Mouse (Mus musculus): ENCODE measurements around the gene Med25. TPM values are rescaled to one million over a fixed set of nuclear protein-coding genes. Genes with fewer than 3 reads are reported as not detected.

Med25 gene
- total RNA-seq, 2 experiments from 2014 or later, result 97.2 to 113 TPM

DNA sequence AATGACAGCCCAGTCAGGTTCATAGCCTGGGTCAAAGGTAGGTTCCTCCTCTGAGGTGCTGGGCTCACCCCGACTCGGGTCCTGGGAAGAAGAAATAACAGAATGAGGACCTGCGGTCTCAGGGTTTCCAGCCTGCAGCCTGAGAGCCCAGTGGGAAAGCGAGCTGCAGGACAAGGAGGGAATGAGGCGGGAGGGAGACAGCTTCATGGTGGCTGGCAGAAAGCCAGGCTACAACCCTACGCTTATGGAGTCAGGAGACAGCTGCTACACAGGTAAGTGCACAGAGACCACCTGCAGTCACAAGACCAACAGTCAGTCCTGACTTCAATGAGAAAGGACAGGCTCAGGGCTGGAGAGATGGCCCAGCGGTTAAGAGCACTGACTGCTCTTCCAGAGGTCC is 45.7 kb downstream of the Med25 start:
- DNase-seq, result no peak

DNA sequence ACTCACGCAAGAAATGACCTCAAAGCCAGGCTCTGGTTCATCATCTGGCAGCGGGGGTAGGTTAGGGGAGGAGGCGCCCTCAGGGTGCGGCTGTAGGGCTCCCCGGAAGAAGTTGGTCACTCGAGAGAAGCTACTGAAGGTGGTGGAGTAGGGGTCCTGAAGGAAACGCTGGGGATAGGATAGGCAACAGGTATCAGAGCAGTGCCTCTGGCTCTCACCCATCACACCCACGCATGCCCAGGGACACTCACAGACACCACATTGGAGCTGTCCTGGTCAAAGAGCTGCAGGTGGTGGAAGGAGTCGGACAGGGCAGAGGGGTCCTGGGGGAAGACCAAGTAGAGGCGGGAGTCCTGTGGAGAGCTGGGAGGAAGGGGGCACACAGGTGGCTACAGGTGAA is 47.5 kb downstream of the Med25 start:
- no peak for DNase-seq

- no peak for DNase-seq
These were observed 50.6 kb downstream of the Med25 start for GRCm38 (mm10) chr7:44841825-44842463.

DNA sequence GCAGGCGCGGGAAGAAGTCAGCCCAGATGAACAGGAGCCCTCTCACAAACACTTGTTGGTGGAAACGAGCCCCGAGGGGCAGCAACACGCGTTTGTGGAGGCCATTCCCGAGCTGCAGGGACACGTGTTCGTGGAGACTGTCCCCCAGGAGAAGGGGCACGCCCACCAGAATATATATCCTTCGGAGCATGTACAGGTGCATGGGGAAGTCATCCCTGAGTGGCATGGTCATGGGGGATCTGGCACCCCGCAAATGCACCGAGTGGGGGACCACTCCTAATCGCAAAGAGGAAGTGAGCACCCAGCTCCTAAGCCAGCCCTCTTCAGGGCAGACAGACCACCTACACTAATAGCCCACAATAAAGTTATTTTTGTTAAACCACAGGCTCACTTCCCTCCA is 52.1 kb downstream of the Med25 start:
- DNase-seq, result no peak

GRCm38 (mm10) chr7:44839491-44840191 is 52.9 kb downstream of the Med25 start:
- peak; percentile 54 to 57 for DNase-seq

DNA sequence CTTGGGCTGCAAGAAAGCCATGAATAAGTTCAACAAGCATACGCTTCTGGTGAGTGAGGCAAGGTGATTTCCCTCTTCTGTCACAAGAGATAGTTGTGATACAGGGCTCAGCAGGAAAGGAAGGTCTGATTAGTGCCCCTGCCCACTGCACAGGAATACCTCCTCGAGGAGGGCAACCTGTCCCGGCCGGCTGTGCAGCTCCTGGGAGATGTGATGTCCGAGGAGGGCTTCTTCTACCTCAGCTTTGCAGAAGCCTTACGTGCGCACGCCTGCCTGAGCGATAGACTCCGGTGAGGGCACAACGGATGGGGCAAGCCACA is 53.4 kb downstream of the Med25 start:
- no peak for DNase-seq

- no peak for DNase-seq
These were observed 54.4 kb downstream of the Med25 start for GRCm38 (mm10) chr7:44838073-44838472.

DNA sequence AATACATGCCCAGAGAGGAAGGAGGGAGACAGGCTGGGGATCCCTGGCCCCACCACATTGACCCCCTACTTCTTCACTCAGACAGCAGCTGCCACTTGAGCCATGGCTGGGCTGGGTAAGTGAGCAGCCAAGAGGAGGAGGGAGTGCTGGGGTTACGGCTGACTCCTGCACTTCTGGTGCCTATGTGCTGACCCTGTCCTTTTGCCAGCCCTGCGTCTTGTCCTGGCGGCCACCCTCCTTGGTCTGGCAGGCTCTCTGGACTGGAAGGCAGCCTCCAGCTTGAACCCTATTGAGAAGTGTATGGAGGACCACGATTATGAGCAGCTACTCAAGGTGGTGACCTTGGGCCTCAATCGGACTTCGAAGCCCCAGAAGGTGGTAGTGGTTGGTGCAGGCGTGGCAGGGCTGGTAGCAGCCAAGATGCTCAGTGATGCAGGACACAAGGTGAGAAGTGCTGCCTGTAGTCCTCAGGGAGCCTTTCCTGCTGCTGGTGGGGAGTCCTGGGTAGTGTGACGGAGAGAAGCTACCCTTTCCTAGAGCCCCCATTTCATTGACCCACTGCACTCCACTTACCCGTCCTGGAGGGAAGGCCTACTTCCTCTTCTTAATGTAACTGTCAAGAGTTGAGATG is 56.0 kb downstream of the Med25 start:
- no peak for DNase-seq

DNA sequence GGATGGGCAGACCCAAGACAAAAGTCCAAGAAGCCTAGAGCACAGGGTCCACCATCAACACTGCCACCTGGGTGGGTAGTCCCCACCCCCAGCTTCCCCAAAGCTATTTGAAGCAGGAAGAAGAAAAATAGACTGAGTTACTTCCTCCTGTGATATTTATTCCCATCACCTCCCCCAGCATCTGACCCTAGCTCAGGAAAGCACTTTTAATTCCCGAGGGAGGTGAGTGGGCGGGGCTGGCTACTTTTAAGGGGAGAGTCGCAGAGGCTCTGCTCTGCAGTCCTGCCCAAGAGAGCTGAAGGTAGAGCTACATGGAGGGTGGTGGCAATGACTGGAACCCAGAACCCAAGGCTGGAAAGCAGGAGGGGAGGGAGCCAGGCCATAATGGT is 56.5 kb downstream of the Med25 start:
- no peak for DNase-seq

GRCm38 (mm10) chr7:44835373-44836015 is 57.0 kb downstream of the Med25 start:
- no peak for DNase-seq

DNA sequence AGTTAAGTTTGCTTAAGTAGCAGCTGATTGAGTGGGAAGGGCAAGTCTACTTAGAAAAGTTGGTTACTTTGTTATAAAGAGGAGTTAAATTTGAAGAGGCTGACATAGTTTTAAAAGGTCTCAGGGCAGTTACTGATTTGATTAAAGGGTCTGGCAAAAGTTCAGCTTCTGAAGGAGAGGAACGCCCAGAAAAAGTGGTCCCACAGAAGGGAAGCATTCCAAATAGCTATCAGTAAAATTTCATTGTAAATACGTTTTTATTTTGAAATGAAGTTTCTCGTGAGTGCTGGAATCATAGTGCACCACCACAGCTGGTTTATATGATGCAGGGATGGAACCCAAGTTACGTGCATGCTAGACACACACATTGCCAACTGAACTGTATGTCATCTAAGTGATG is 59.7 kb downstream of the Med25 start:
- no peak for DNase-seq

- no peak for DNase-seq
These were observed 63.8 kb downstream of the Med25 start for GRCm38 (mm10) chr7:44828706-44829105.

- no peak for DNase-seq
These were observed 65.7 kb downstream of the Med25 start for GRCm38 (mm10) chr7:44826771-44827170.

Small RNA genes within 50 kb of the gene (microRNA-seq; reads per million reads assigned to microRNA genes)
- 0 reads per million in 2 experiments for gene Mir707

Other genes starting within 250 kb of the Med25 start
- gene Myh14, start 221.9 kb downstream of the Med25 start, total RNA-seq (2021), result 10 to 100 TPM; 27.7 to 28.1 TPM
- not detected for gene Izumo2, start 184.0 kb downstream of the Med25 start, total RNA-seq (2021)
- gene Vrk3, start 144.3 kb downstream of the Med25 start, total RNA-seq (2021), result 10 to 100 TPM; 31.8 to 34.8 TPM
- gene Zfp473, start 141.7 kb downstream of the Med25 start, total RNA-seq (2021), result under 1 TPM; 0.22 to 0.38 TPM
- 10 to 100 TPM; 29.7 to 30.6 TPM for gene Nup62, start 76.6 kb downstream of the Med25 start, total RNA-seq (2021)
- 1 to 10 TPM; 1.1 to 2.5 TPM for gene Il4i1, start 76.3 kb downstream of the Med25 start, total RNA-seq (2021)
- 10 to 100 TPM; 26.3 to 28.9 TPM for gene Atf5, start 76.1 kb downstream of the Med25 start, total RNA-seq (2021)
- 10 to 100 TPM; 78.8 to 80.6 TPM for gene Akt1s1, start 43.7 kb downstream of the Med25 start, total RNA-seq (2021)
- gene Tbc1d17, start 43.6 kb downstream of the Med25 start, total RNA-seq (2021), result 10 to 100 TPM; 63.7 to 64.6 TPM
- 10 to 100 TPM; 27.1 to 27.2 TPM for gene Pnkp, start 35.6 kb downstream of the Med25 start, total RNA-seq (2021)
- gene Ptov1, start 22.9 kb downstream of the Med25 start, total RNA-seq (2021), result 100 to 1,000 TPM; 346 to 359 TPM
- gene Fuz, start 3.4 kb upstream of the Med25 start, total RNA-seq (2021), result 10 to 100 TPM; 23.8 to 29.1 TPM
- 100 to 1,000 TPM; 295 to 305 TPM for gene Ap2a1, start 36.8 kb upstream of the Med25 start, total RNA-seq (2021)
- under 1 TPM; 0.87 to 0.88 TPM for gene Tsks, start 50.5 kb upstream of the Med25 start, total RNA-seq (2021)
- gene Cpt1c, start 82.1 kb upstream of the Med25 start, total RNA-seq (2021), result 100 to 1,000 TPM; 131 to 137 TPM
- 100 to 1,000 TPM; 155 to 168 TPM for gene Prmt1, start 93.9 kb upstream of the Med25 start, total RNA-seq (2021)
- 10 to 100 TPM; 45.9 to 51.0 TPM for gene Irf3, start 104.9 kb upstream of the Med25 start, total RNA-seq (2021)
- gene Bcl2l12, start 106.0 kb upstream of the Med25 start, total RNA-seq (2021), result 1 to 10 TPM; 3.0 to 4.1 TPM
- gene Scaf1, start 123.7 kb upstream of the Med25 start, total RNA-seq (2021), result 100 to 1,000 TPM; 149 to 155 TPM
- 1 to 10 TPM; 9.7 TPM for gene Rras, start 125.2 kb upstream of the Med25 start, total RNA-seq (2021)
- gene Prr12, start 160.2 kb upstream of the Med25 start, total RNA-seq (2021), result 10 to 100 TPM; 74.3 to 75.3 TPM
- 10 to 100 TPM; 51.0 to 51.3 TPM for gene Nosip, start 169.7 kb upstream of the Med25 start, total RNA-seq (2021)
- 1 to 10 TPM; 5.5 to 6.1 TPM for gene Prrg2, start 170.0 kb upstream of the Med25 start, total RNA-seq (2021)
- 1 to 10 TPM; 6.2 to 6.9 TPM for gene Rcn3, start 199.5 kb upstream of the Med25 start, total RNA-seq (2021)
- gene Fcgrt, start 211.1 kb upstream of the Med25 start, total RNA-seq (2021), result 10 to 100 TPM; 16.7 to 18.5 TPM
- 100 to 1,000 TPM; 408 to 432 TPM for gene Rps11, start 231.7 kb upstream of the Med25 start, total RNA-seq (2021)
- gene Rpl13a, start 236.0 kb upstream of the Med25 start, total RNA-seq (2021), result 100 to 1,000 TPM; 788 to 817 TPM
- under 1 TPM in 1 of 2 experiments, not detected in 1; 0.50 TPM for gene Gm45713, start 243.5 kb upstream of the Med25 start, total RNA-seq (2021)
- gene Flt3l, start 243.7 kb upstream of the Med25 start, total RNA-seq (2021), result 10 to 100 TPM in 1 of 2 experiments, 1 to 10 TPM in 1; 7.0 to 10.1 TPM

All from layer of hippocampus, postnatal 36 days (tissue).